Mouse (Mus musculus) frontal cortex, adult (tissue): Measurements from ENCODE around the gene Gm5134.

Experiments
- ATAC-seq: cut with Nextera tagmentation; 2 replicates; pipeline ENCODE4 v1.9.2; 2017; ENCODE audit warnings: mild to moderate bottlenecking, moderate library complexity, mixed read lengths; ENCODE audit not compliant: low TSS enrichment

The Gm5134 gene

DNA sequence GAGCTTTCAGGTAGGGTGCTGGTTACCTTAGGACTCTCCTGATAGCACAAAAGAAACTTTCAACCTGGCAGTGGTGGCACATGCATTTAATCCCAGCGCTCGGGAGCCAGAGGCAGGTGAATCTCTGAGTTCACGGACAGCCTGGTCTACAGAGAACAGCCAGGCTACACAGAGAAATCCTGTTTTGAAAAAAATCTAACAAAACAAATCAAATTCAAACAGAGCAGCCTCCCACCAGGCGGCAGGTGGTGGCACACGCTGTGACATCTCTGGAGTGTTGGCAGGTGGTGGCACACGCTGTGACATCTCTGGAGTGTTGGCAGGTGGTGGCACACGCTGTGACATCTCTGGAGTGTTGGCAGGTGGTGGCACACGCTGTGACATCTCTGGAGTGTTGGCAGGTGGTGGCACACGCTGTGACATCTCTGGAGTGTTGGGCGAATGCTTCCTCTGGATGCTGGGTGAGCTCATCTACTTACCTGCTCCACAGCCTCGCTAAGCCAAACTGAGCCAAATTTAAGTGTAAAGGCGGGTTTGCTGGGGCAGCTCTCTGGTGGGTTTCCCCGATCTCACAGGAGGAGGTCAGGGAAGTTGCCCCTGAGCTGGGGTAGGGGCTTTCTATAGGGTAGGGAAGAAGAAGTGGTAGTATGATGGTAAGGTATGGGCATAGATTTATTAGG lies 40.4 kb downstream of the Gm5134 start:
- peak; percentile 34; the same call in 1 of the 2 replicates for ATAC-seq

DNA sequence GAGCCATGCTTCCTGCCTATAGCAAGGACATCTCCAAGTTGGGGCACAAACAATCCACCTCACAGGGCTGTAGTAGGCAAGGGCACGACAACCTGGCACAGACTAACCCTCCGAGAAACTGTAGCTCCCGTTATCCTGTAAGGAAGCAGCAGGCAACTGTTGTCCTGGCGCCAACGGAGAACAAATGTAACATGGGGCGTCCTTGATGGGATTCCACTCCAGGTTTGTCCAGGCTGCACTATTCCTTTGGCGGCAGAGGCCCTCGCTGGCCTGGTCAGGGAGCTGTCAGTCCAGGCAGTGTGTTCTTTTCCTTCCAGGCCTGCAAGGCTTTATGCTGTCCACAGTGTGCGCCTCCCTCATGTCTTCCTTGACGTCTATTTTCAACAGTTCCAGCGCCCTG lies 41.1 kb downstream of the Gm5134 start:
- no peak for ATAC-seq

DNA sequence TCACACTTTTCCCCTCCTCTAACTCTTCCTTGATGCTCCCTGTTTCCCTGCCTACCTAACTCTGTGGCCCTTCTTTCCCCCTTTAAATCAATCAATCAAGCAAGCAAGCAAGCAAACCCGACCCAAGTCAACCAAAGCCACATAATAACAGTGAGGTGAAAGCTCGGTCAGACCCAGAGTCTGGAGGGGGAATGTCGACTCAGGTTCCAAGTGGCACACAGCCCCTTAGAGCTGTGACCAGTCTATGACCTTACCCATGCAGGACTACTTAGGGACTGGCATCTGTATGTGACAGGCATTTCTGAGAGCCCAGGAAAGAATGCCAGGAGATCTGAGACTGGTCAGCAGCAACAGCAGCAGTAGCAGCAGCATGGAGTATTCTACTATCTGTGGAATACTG lies 42.0 kb downstream of the Gm5134 start:
- ATAC-seq: no peak

DNA sequence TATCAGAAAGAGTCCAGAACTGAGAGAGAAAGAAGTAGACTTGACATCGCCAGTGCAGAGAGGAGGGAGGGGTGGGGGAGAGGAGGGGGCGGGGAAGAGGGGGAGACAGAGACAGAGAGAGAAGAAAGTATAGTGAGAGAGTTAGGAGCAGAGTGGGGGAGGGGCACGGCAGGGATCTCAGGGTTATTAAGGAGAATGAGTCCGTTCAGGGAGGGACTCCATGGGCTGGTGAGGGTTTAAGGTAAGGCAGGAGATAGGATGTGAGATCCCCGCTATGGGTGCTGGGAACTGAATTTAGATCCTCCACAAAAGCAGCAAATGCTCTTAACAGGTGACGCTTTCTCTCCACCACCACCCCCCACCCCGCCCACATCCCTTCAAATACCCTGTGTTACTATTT lies 46.8 kb downstream of the Gm5134 start:
- ATAC-seq: no peak

DNA sequence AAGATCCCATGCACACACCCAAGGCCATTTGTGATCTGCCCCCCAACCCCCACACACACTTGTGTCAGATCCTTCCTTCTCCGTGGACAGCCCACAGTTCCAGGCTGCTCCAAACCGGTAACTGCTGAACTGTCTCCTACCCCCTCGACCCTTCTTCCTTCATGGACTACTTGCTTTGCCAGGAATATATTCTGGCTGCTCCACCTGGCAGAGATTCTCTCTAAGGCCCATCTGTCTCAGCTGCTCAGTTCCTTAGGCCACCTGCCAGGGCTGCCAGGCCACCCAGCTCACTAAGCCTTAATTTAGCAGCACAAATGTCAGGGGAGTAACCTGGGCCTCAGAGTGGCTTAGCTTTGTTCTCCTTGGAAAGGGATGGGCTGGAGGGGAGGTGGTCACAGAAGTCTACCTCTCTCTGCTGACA lies 47.8 kb downstream of the Gm5134 start:
- ATAC-seq: no peak

DNA sequence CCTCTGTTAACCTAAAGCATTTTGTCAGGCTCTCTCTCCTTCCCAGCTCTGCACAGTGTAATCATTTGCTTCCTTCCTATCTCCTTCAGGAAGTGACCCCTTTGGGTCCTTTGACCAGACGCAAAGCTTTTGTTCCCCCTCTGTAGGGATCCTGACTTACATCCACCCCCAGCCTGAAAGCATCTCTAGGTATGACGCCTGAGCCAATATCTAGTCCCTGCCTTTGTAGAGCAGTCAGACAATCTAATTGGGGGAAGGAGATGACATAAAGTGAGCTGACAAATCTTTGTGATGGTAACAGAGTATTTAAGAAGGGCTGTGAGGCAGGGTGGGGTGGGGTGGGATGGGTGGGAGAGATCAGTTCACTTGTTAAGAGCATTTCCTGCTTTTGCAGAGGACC lies 48.3 kb downstream of the Gm5134 start:
- no peak for ATAC-seq

DNA sequence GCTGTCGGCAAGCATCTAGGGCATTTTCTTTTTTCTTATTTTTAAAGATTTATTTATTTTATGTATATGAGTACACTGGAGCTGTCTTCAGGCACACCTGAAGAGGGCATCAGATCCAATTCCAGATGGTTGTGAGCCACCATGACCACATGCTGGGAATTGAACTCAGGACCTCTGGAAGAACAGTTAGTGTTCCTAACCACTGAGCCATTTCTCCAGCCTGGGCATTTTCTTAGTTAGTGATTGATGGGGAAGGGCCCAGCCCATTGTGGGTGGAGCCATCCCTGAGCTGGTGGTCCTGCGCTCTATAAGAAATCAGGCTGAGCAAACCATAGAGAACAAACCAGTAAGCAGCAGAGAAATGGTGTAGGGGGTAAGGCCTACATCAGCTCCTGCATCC lies 48.9 kb downstream of the Gm5134 start:
- ATAC-seq: no peak

DNA sequence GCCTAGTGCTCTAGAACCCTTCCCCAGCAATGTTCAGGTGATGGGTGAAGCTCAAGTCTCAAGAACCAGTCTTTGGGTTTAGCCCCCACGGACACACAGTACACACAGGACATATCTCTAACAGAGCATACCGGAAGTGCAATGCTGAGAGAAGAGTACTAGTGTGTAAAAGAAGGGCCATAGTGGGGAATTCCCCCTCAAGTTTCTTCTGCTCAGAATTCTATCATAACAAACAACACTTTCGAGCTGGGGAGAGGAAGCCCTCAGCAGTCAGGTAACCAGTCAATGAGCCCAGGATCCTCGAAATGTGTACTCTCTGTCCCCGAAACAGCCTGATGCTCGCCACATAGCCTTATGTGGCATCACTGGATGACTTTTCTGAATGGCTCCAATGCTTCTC lies 52.1 kb downstream of the Gm5134 start:
- ATAC-seq: no peak

DNA sequence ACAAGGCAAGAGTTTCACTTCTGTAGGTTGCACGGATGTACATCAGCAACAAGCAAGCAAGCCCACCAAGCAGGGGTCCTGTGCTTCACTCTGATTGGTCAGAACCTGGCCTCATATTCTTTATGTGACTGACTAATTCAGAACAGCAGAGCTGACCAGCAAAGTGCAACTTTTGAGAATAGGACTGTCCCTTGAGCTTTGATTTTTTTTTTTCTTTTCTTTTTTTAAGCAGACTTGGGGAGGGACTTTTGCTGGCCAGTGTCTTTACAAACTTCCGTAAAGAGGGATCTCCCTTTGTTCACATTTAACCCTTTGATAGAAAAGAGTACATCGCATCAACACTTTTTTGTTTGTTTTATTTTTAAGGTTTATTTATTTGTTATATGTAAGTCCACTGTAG lies 55.5 kb downstream of the Gm5134 start:
- ATAC-seq: no peak

DNA sequence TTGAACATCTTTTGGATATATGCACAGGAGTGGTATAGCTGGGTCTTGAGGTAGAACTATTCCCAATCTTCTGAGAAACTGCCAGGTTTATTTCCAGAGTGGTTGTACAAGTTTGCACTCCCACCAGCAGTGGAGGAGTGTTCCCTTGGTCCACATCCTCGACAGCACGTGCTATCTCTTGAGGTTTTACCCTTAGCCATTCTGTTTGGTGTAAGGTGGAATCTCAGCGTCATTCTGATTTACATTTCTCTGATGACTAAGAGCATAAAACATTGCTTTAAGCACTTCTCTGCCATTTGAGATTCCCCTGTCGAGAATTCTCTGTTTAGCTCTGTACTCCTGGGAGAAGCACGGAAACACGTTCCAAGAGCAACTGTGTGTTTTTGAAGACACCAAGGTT lies 58.6 kb downstream of the Gm5134 start:
- peak; percentile 44 for ATAC-seq

DNA sequence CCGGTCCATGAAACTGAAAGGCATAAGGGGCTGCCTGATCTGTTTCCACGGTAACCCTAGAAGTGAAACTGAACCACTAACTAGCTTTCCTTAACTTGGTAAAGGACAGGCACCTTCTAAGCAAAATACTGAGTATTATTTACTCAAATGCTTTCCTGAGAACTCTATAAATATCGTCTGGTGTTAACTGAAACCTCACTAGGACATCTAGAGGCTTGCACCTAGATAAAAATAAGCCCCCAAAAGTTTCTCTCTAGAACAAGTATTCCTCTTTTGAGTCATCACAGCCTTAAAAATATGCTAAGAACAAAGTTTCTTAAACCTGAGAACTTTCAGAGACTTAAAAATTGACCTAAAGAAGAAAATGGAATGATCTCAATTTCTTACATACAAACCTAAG lies 62.6 kb downstream of the Gm5134 start:
- ATAC-seq: no peak

DNA sequence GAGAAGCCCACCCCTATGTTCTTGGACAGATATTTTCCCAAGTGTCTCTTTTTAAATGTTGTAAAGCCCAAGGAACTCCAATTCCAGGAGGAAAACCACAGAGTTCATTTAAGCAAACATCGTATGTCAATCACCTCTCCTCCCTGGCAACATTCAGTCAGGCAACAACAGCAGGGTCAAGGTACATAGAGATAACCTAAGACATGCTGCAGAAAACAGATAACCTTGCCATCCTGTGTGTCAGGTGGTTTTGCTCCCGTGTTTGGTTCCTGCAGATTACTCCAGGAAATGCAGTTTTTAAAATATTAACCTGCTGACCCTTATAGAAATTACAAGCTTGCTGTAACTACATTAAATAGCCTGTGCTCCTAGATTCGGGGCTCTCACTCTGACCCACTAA lies 67.4 kb downstream of the Gm5134 start:
- ATAC-seq: no peak

DNA sequence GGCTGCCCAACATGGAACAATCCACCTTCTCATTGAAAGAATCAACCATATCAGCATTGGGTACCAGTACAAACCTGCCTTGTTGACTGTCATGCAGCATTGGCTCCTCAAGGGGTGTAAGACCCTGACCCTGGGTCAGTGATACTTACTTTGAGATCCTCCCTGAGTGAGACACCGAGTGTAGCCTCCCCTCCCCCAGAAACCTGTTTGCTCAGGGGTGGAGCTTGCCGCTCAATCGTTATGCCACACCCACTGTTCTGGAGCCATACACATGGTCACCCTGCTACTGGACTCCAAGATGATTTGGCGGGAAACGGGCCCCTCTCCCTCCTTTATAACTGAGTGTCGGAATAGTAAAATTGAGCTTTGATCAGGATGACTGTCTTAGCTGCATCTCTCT lies 69.6 kb downstream of the Gm5134 start:
- ATAC-seq: no peak

DNA sequence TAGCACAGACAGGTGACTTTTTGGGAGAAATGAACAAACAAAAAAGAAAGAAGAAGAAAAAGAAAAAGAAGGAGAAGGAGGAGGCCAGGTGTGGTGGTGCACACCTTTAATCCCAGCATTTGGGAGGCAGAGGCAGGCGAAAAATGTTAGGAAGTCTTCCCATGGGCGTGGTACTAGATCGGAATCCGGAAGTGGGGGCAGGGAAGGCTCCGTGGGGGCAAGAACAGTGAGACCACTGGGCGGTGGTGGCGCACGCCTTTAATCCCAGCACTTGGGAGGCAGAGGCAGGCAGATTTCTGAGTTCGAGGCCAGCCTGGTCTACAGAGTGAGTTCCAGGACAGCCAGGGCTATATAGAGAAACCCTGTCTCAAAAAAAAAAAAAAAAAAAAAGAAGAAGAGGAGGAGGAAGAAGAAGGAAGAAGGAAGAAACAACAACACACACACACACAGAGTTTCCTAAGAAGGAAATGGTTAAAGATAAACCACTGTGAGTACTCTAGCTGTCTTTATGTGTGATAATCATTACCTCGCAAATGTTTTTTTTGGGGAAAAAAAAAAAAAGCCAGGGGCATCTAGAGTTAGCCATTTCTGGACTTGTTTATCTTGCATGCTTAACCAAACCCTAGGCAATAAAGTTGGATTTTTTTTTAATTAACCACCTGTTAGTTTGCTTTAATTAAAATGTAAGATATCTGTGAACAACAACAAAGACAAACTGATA lies 71.3 kb downstream of the Gm5134 start:
- ATAC-seq: no peak

DNA sequence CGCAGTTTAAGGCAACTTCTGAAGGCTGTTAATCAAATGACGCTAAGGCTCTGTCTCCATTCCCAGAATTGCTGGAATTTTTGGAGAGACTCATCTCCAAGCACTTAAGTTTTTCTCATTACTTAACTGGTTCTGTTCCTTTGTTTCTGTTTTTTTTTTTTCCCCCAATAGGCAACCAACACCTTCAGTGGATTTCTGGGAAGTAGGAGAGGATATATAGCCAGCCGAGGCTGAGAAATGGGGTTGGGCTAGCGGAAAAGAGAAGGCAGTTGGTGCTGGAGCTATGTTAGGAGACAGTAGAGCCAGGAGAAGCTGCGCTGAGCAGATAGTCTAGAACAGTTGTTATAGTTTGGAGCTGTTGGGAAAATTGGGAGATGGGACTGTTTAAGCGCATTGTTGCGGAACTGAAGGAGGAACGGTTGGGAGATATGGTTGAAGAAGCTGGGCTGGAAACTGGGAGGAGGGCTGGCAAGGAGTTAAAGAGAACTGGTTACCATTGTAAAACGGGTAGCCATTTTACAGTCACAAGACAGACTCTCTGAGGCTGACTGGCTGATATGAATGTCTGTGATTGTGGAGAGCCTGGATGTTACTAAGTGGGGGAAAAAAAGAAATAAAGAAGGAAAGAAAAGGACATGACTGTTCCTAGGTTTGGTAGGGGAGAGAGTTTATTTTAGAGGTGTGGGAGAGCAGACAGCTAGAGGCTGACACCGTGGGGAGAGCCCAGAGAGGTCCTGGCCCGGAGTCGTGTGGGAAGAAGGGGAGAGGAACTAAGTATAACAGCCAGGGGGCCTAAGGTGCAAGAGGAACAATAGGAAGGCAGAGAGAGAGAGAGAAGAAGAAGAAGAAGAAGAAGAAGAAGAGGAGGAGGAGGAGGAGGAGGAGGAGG lies 73.1 kb downstream of the Gm5134 start:
- ATAC-seq: peak; percentile 23; the same call in 1 of the 2 replicates

DNA sequence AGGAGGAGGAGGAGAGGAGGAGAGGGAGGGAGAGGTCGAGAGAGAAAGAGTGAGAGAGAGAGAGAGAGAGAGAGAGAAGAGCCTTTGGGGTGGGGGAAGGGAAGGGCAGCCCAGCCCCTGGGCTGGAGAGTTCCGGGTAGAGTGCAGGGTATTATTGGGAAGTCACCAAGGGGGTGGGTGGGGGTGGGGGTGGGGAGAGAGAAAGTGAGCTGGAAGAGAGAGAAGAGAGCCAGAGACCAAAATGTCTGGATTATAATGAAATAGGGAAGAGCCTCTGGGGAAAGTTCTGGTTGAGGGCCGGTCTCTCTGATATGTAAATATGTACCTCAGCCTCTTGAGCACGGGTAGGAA lies 73.7 kb downstream of the Gm5134 start:
- no peak for ATAC-seq

DNA sequence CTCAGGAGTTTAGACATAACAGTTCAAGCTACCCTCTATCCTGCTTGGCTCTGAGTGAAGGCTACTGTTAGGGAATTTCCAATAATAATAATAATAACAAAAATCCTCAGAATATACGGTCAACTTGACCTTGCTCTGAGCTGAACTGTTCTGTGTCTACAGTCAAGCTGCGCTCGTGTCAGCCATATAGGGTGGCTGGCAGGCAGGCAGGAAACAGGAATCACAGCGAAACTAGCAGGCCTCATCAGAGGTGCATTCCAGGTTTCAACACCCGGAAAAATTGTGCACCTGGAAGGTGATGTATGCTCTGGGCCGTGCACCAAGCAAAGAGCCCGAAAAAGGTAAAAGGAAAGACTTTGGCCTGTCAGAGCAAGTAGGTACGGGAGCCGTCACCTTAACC lies 74.1 kb downstream of the Gm5134 start:
- ATAC-seq: no peak

DNA sequence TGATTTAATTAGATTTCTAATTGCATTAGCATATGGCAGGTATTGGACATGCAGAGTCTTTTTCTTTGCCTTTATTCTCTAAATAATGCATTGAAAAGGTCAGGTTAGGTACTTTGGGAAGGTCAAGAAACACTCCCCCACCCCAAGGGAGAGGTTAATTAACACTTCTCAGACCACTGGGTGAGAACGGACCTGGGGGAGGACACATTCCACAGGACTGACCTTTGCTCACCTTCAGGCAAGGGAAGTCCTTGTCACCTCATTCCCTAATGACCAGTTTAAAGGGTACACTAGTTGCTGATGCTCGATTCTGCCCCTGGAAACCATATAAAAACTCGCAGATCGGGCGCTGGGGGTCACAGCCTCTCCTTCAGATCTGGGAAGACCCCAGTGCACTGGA lies 75.0 kb downstream of the Gm5134 start:
- ATAC-seq: no peak

DNA sequence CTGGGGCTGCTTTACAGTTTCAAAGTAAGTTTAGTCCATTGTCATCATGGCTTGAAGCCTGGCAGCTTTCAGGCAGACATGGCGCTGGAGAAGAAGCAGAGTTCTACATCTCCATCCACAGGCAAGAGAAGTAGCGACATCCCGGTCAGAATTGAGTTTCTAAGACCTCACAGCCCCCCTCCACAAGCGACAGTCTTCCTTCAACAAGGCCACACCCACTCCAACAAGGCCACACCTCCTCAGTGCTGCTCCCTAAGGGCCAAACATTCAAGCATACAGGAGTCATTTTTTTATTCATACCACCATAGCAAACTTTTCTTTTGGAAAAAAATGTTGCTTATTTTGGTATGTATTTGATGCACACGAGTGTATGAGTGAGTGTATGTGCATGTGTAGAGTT lies 76.2 kb downstream of the Gm5134 start:
- no peak for ATAC-seq

DNA sequence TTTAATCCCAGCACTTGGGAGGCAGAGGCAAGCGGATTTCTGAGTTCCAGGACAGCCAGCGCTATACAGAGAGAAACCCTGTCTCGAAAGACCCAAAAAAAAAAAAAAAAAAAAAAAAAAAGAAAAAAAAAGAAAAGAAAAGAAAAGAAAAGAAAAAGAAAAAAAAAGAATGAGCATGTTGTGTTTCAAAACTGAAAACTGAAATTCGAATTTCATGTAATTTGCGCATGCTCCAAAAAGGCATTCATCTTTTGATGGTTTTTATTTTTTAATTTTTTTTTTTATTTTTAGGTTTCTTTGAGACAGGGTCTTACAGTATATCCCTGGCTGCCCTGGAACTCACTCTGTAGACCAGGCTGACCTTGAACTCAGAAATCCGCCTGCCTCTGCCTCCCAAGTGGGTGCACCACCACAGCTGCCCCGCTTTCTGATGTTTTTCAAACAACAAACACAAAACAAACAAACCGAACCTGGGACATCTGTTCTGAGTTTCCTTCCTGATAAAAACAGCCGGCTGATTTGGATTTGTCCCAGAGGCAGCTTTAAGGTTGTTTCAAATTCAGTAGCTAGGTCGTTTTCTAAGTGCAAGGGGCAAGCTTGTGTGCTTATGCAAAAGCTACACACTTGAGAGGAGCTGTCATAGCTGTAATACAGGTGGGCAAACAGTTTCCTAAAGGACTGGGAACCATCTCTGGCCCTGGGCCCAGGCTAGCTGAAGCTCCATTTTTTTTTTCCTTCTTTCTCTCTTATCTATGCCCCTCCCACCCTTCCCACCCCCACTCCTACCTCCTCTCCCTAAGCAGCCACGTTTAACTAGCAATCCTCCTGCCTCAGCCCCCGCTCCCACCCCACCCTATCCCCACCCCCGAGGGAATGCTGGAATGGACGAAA lies 77.4 kb downstream of the Gm5134 start:
- ATAC-seq: no peak

DNA sequence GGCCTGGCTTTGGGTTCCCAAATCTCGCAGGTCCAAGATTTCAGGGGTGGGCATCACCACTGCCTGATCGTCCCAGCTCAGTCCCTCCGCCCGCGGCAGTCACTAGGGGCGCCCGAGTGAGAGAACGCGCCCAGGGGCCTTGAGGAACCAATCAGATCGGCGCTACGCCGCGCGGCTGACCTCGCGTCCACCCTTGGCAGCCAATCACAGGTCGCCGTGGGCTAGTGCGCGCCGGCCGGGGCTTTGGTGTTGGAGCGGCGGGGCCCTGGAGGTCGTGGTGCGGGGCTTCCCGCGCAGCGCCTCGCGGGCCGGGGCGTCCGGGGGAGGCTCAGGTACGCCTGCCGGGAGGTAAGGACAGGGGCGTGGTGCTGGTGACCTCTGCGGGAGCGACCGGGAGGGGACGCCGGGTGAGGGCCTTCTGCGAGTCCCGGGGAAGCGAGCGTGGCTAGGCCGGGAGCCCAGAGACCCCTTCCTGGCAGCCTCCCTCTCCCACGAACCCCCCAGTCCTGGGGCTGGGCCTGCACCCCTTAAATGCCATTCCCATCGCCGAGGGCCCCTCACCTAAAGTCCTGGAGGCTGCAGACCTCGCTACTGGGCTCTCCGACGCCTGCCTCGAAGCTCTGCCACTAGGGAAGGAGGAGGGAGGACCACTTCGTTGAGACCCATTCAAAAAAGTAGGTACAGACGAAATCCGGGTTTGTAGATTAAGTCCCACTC lies 78.2 kb downstream of the Gm5134 start, which contains the start of gene Zfp280b:
Gene Zfp280b, plus strand, starts transcription at position 249 of the 717 bp plus-strand sequence.
- peak; percentile 100 for ATAC-seq
